Comparison of ENCODE assay signal across 8 mouse cellular contexts in genomic region chr1:152687733-152688181, GRCm38 (mm10).
DNase-seq lines count a peak whose midpoint lies in the region; ATAC-seq lines count a peak whose summit lies in the region.
"Had no signal": no experiment of that assay in that cellular context is flagged by ENCODE, and none has a peak within 500 bp of the region (broad histone marks: within the 10 kb centered on the region; RNA-seq: fewer than 3 reads in every experiment).

No protein-coding gene starts in this region.

- peak overlapping the region; percentile 3 for H3K4me2 ChIP-seq in lung, embryonic 15.5 days
- no peak overlapping the region for H3K4me2 ChIP-seq in forebrain, embryonic 15.5 days (replicated peaks)
- peak overlapping the region; percentile 16; the same call in 1 of the 2 replicates for H3K4me2 ChIP-seq in limb, embryonic 11.5 days (ENCODE audit: low read depth, severe bottlenecking)
- no peak overlapping the region for H3K4me2 ChIP-seq in stomach, embryonic 15.5 days

- 12% methylated on average over 8 of the region's 8 CpGs for WGBS in lung, embryonic 15.5 days
- 5% methylated on average over 8 of the region's 8 CpGs for WGBS in forebrain, embryonic 15.5 days
- WGBS in limb, embryonic 11.5 days = 8% methylated on average over 8 of the region's 8 CpGs
- WGBS in stomach, embryonic 15.5 days = 13% methylated on average over 8 of the region's 8 CpGs

- H3K36me3 ChIP-seq in lung, embryonic 15.5 days = no peaks in the 10 kb centered on the region
- no peaks in the 10 kb centered on the region for H3K36me3 ChIP-seq in forebrain, embryonic 15.5 days
- no peaks in the 10 kb centered on the region for H3K36me3 ChIP-seq in limb, embryonic 11.5 days (ENCODE audit: control insufficient read depth, insufficient read depth, low read length)
- no peaks in the 10 kb centered on the region for H3K36me3 ChIP-seq in stomach, embryonic 15.5 days

- no peak overlapping the region for H3K4me3 ChIP-seq in lung, embryonic 15.5 days
- no peak overlapping the region for H3K4me3 ChIP-seq in forebrain, embryonic 15.5 days
- no peak overlapping the region for H3K4me3 ChIP-seq in limb, embryonic 11.5 days (ENCODE audit: low read depth, low read length)
- no peak overlapping the region for H3K4me3 ChIP-seq in stomach, embryonic 15.5 days (replicated peaks)
- H3K4me3 ChIP-seq: erythroblast, embryonic 14.5 days had no signal

- H3K27ac ChIP-seq in lung, embryonic 15.5 days = peak overlapping the region; percentile 70
- peak overlapping the region; percentile 39 for H3K27ac ChIP-seq in forebrain, embryonic 15.5 days (replicated peaks)
- H3K27ac ChIP-seq in limb, embryonic 11.5 days (replicated peaks; ENCODE audit: low read depth, low read length) = peak overlapping the region; percentile 83
- H3K27ac ChIP-seq in stomach, embryonic 15.5 days = peak overlapping the region; percentile 66

- H3K4me1 ChIP-seq in lung, embryonic 15.5 days = peaks cover 42% of the 10 kb centered on the region
- peaks cover 14% of the 10 kb centered on the region for H3K4me1 ChIP-seq in forebrain, embryonic 15.5 days
- peaks cover 13% of the 10 kb centered on the region for H3K4me1 ChIP-seq in limb, embryonic 11.5 days (ENCODE audit: control insufficient read depth, insufficient read depth, low read length)
- peaks cover 12% of the 10 kb centered on the region for H3K4me1 ChIP-seq in stomach, embryonic 15.5 days

- no peak overlapping the region for H3K9ac ChIP-seq in lung, embryonic 15.5 days
- no peak overlapping the region for H3K9ac ChIP-seq in forebrain, embryonic 15.5 days (replicated peaks)
- H3K9ac ChIP-seq in limb, embryonic 11.5 days (ENCODE audit: low read length) = no peak overlapping the region
- H3K9ac ChIP-seq in stomach, embryonic 15.5 days = no peak overlapping the region

- no peaks in the 10 kb centered on the region for H3K27me3 ChIP-seq in lung, embryonic 15.5 days
- no peaks in the 10 kb centered on the region for H3K27me3 ChIP-seq in forebrain, embryonic 15.5 days
- no peaks in the 10 kb centered on the region for H3K27me3 ChIP-seq in limb, embryonic 11.5 days (ENCODE audit: control insufficient read depth, insufficient read depth, low read length)
- no peaks in the 10 kb centered on the region for H3K27me3 ChIP-seq in stomach, embryonic 15.5 days (replicated peaks)

- DNase-seq in lung, postnatal 4 days = no peak
- no peak for DNase-seq in limb, embryonic 11.5 days (ENCODE audit: low spot score)
- no peak for DNase-seq in embryo, embryonic 10.5 days (ENCODE audit: low spot score)
- DNase-seq in right cerebral cortex, postnatal 36 days (ENCODE audit: low spot score in 2 of 2) = no peak

- ATAC-seq in lung, embryonic 15.5 days (ENCODE audit: borderline replicate concordance, extremely low read depth, low FRiP score, low TSS enrichment) = peak; percentile 23; the same call in 1 of the 2 replicates
- peak; percentile 80 for ATAC-seq in forebrain, embryonic 15.5 days (replicated peaks)
- 0 out of 2 replicates have a peak, but pooled peaks have one; percentile 14 for ATAC-seq in limb, embryonic 11.5 days (ENCODE audit: insufficient number of reproducible peaks, low FRiP score, low TSS enrichment, low read depth)
- no peak for ATAC-seq in stomach, embryonic 15.5 days (ENCODE audit: insufficient read depth, low FRiP score, low read depth)

- H3K9me3 ChIP-seq in lung, embryonic 15.5 days = no peaks in the 10 kb centered on the region
- no peaks in the 10 kb centered on the region for H3K9me3 ChIP-seq in forebrain, embryonic 15.5 days
- H3K9me3 ChIP-seq in limb, embryonic 11.5 days (ENCODE audit: control insufficient read depth, low read length) = no peaks in the 10 kb centered on the region
- no peaks in the 10 kb centered on the region for H3K9me3 ChIP-seq in stomach, embryonic 15.5 days

Comparison
In these comparisons a context has a peak if more than half of its experiments do, and no peak if none do; other contexts are left out.
1. H3K4me2 ChIP-seq: peak in lung, embryonic 15.5 days (single experiment) and limb, embryonic 11.5 days (single experiment); none in forebrain, embryonic 15.5 days (single experiment) and stomach, embryonic 15.5 days (single experiment).
2. Peak in every context shown above with its lines, with median percentiles within 50 percentile points of each other: H3K27ac ChIP-seq.